ENCODE assay signal across 7 mouse cellular contexts in the genomic region with DNA sequence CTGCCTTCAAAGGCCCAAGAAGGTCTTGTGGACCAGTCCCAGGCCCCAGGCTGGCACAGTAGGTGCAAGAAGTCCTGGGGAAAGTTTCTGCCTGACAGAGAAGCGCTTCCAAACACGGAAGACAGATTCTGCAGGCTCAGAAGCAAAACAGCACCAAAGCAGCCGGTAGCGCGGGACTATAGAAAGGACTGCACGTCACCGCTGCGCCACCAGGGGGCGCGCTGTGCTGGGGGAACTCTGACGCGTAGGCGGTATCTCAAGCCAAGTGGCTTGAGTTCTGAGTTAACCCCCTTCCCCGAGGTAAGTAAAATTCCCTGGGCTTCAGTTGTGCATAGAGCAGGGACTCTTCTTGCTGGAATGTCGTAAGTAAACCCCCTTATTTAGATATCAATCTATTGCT. TPM values are rescaled to one million over a fixed set of nuclear protein-coding genes. Genes with fewer than 3 reads are reported as not detected.
A peak's percentile ranks its signal among the peaks of the same experiment; 100 is the strongest.
DNase-seq lines count a peak whose midpoint lies in the region; ATAC-seq and TF ChIP-seq lines count a peak whose summit lies in the region.

No protein-coding gene starts in this region.

- peak; percentile 92 for TF ChIP-seq CTCF in cerebellum, adult 2 months (IDR thresholded peaks at IDR 0.05; ENCODE audit: borderline replicate concordance, insufficient read depth, low read depth, low read length)

- no peaks in the 10 kb centered on the region for H3K9me3 ChIP-seq in hindbrain, embryonic 14.5 days (ENCODE audit: control insufficient read depth, low read length)

- peak overlapping the region; percentile 18; the same call in 1 of the 2 replicates for H3K4me2 ChIP-seq in hindbrain, embryonic 14.5 days (replicated peaks)

- no peaks in the 10 kb centered on the region for H3K27me3 ChIP-seq in cerebellum, adult 2 months (ENCODE audit: control insufficient read depth, insufficient read depth, low read length)
- no peaks in the 10 kb centered on the region for H3K27me3 ChIP-seq in hindbrain, embryonic 14.5 days (ENCODE audit: control insufficient read depth, insufficient read depth, low read length)

- H3K4me1 ChIP-seq in cerebellum, adult 2 months (ENCODE audit: control insufficient read depth, insufficient read depth, low read length) = peaks cover 7% of the 10 kb centered on the region
- peaks cover 14% of the 10 kb centered on the region for H3K4me1 ChIP-seq in hindbrain, embryonic 14.5 days (replicated peaks; ENCODE audit: control insufficient read depth, insufficient read depth, low read length)

- H3K4me3 ChIP-seq in cerebellum, adult 2 months (replicated peaks; ENCODE audit: insufficient read depth, low read depth, low read length) = no peak overlapping the region
- H3K4me3 ChIP-seq in hindbrain, embryonic 14.5 days (replicated peaks; ENCODE audit: low read length) = no peak overlapping the region

- 3% methylated on average over 15 of the region's 15 CpGs for WGBS in cerebellum, adult 2 months
- WGBS in hindbrain, embryonic 14.5 days = 3% methylated on average over 15 of the region's 15 CpGs

- no peak overlapping the region for H3K9ac ChIP-seq in hindbrain, embryonic 14.5 days

- no peak for ATAC-seq in hindbrain, embryonic 14.5 days (ENCODE audit: low FRiP score)
- ATAC-seq in megakaryocyte-erythroid progenitor cell, adult 5-6 weeks (replicated peaks; ENCODE audit: low FRiP score, low TSS enrichment, poor library complexity, severe bottlenecking) = peak; percentile 59; the same call in 1 of the 2 replicates

- no peak for TF ChIP-seq POLR2A in cerebellum, adult 2 months (IDR thresholded peaks at IDR 0.05; ENCODE audit: borderline replicate concordance, insufficient read depth, low read length)

- peaks cover 12% of the 10 kb centered on the region for H3K36me3 ChIP-seq in hindbrain, embryonic 14.5 days (replicated peaks; ENCODE audit: control insufficient read depth, insufficient read depth)

- intact Hi-C loops in left cerebral cortex, postnatal 10 days (cut with DNase I) = no loop called here

- no peak overlapping the region for H3K27ac ChIP-seq in cerebellum, adult 2 months (ENCODE audit: insufficient read depth, low read length)
- H3K27ac ChIP-seq in hindbrain, embryonic 14.5 days = no peak overlapping the region

- DNase-seq in R1 (ENCODE audit: low read depth, low spot score) = peak; percentile 84
- DNase-seq in cerebellum, adult 2 months = peak; percentile 77 to 85
- DNase-seq in frontal cortex, postnatal 14 days (ENCODE audit: low spot score in 2 of 2) = peak; percentile 66 to 76
- peak; percentile 85 for DNase-seq in hindbrain, embryonic 14.5 days (ENCODE audit: low spot score)
- DNase-seq in left cerebral cortex, postnatal 10 days (ENCODE audit: extremely low spot score in 1 of 2, low spot score in 2 of 2) = peak; percentile 50 to 87
- DNase-seq in spleen, adult 12 weeks (ENCODE audit: low spot score) = peak; percentile 75

RNA-seq across cellular contexts. Expression of gene Cog1, which starts 0.8 kb away (rescaled TPM):
- polyA plus RNA-seq in cerebellum, adult 2 months (2012; rRNA removed) = 84.0 and 87.5 TPM in 2 replicates
- polyA plus RNA-seq in hindbrain, embryonic 14.5 days (2014; fragmentation: Nextera tagmentation; extraction: Ambion mirVana) = 38.0 and 41.9 TPM in 2 replicates
- 10 to 100 TPM; 38.0 to 38.2 TPM for total RNA-seq in left cerebral cortex, postnatal 10 days (2021)
- total RNA-seq in megakaryocyte-erythroid progenitor cell, adult 5-6 weeks (2014; fragmentation: Nextera tagmentation) = 37.2 and 51.6 TPM in 2 replicates
- 23.9 and 26.2 TPM in 2 replicates for total RNA-seq in megakaryocyte-erythroid progenitor cell, adult 5-6 weeks (2017)

RNA-seq across cellular contexts. Expression of gene Slc39a11, which starts 1.7 kb away (rescaled TPM):
- polyA plus RNA-seq in cerebellum, adult 2 months (2012; rRNA removed) = 13.0 and 14.1 TPM in 2 replicates
- 25.5 and 30.2 TPM in 2 replicates for polyA plus RNA-seq in hindbrain, embryonic 14.5 days (2014; fragmentation: Nextera tagmentation; extraction: Ambion mirVana)
- 10 to 100 TPM; 19.9 to 21.8 TPM for total RNA-seq in left cerebral cortex, postnatal 10 days (2021)
- total RNA-seq in megakaryocyte-erythroid progenitor cell, adult 5-6 weeks (2014; fragmentation: Nextera tagmentation) = 12.4 and 19.1 TPM in 2 replicates
- total RNA-seq in megakaryocyte-erythroid progenitor cell, adult 5-6 weeks (2017) = 14.9 and 17.7 TPM in 2 replicates

RNA-seq across cellular contexts. Expression of gene Sstr2, which starts 29.0 kb away (rescaled TPM):
- polyA plus RNA-seq in cerebellum, adult 2 months (2012; rRNA removed) = 3.3 and 4.0 TPM in 2 replicates
- polyA plus RNA-seq in hindbrain, embryonic 14.5 days (2014; fragmentation: Nextera tagmentation; extraction: Ambion mirVana) = 19.4 and 23.9 TPM in 2 replicates
- total RNA-seq in left cerebral cortex, postnatal 10 days (2021) = 10 to 100 TPM; 33.8 to 38.1 TPM
- total RNA-seq in megakaryocyte-erythroid progenitor cell, adult 5-6 weeks (2014; fragmentation: Nextera tagmentation) = not detected in 2 replicates
- total RNA-seq in megakaryocyte-erythroid progenitor cell, adult 5-6 weeks (2017) = 0.15 TPM in 1 of 2 replicates, not detected in the other

RNA-seq across cellular contexts. Expression of gene Fam104a, which starts 35.8 kb away (rescaled TPM):
- polyA plus RNA-seq in cerebellum, adult 2 months (2012; rRNA removed) = 32.5 and 32.9 TPM in 2 replicates
- 42.3 and 43.7 TPM in 2 replicates for polyA plus RNA-seq in hindbrain, embryonic 14.5 days (2014; fragmentation: Nextera tagmentation; extraction: Ambion mirVana)
- 10 to 100 TPM; 24.2 to 25.0 TPM for total RNA-seq in left cerebral cortex, postnatal 10 days (2021)
- 17.8 and 20.8 TPM in 2 replicates for total RNA-seq in megakaryocyte-erythroid progenitor cell, adult 5-6 weeks (2014; fragmentation: Nextera tagmentation)
- 25.1 and 30.8 TPM in 2 replicates for total RNA-seq in megakaryocyte-erythroid progenitor cell, adult 5-6 weeks (2017)

RNA-seq across cellular contexts. Expression of gene D11Wsu47e, which starts 36.1 kb away (rescaled TPM):
- 10.1 and 10.5 TPM in 2 replicates for polyA plus RNA-seq in cerebellum, adult 2 months (2012; rRNA removed)
- 22.2 and 24.2 TPM in 2 replicates for polyA plus RNA-seq in hindbrain, embryonic 14.5 days (2014; fragmentation: Nextera tagmentation; extraction: Ambion mirVana)
- 10 to 100 TPM; 11.8 to 12.1 TPM for total RNA-seq in left cerebral cortex, postnatal 10 days (2021)
- 21.7 and 23.6 TPM in 2 replicates for total RNA-seq in megakaryocyte-erythroid progenitor cell, adult 5-6 weeks (2014; fragmentation: Nextera tagmentation)
- total RNA-seq in megakaryocyte-erythroid progenitor cell, adult 5-6 weeks (2017) = 11.8 and 19.7 TPM in 2 replicates

Comparison
In these comparisons a context has a peak if more than half of its experiments do, and no peak if none do; other contexts are left out.
1. RNA of gene Sstr2, which starts 29.0 kb away (total RNA-seq): 33.8 to 38.1 TPM in left cerebral cortex, postnatal 10 days; 0.15 TPM in megakaryocyte-erythroid progenitor cell, adult 5-6 weeks; every median in the first group is over 10 times any median in the second.
2. Peak in every context shown above with its lines, with median percentiles within 50 percentile points of each other: DNase-seq.